ENCODE assay signal across 39 mouse cellular contexts in the genomic region with DNA sequence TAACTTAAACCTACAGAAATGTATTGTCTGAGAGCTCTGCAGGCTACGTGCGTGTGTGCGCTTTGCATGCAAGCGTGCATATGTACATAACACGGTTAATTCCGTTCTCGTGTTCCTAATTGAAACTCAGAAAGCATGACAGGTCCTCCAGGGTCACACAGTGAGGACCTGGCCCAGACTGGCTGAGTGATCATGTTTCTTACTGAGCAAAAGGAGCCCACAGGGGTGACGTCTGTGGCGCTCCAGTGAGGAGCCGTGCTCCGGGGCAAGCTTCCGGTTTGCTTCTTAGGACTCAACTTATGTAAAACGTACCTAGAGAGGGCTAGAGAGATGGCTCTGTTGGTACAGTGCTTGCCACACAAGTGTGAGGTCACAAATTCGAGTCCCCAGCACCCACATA. TPM values are rescaled to one million over a fixed set of nuclear protein-coding genes. Genes with fewer than 3 reads are reported as not detected.
DNase-seq lines count a peak whose midpoint lies in the region; ATAC-seq and TF ChIP-seq lines count a peak whose summit lies in the region.
"Had no signal": no experiment of that assay in that cellular context is flagged by ENCODE, and none has a peak within 500 bp of the region (broad histone marks: within the 10 kb centered on the region; RNA-seq: fewer than 3 reads in every experiment).

No protein-coding gene starts in this region.

- H3K9me3 ChIP-seq in forebrain, embryonic 15.5 days: no peaks in the 10 kb centered on the region
- H3K9me3 ChIP-seq in forebrain, embryonic 10.5 days: no peaks in the 10 kb centered on the region
- H3K9me3 ChIP-seq in kidney, embryonic 14.5 days (ENCODE audit: control insufficient read depth, low read length): no peaks in the 10 kb centered on the region
- H3K9me3 ChIP-seq: heart, embryonic 13.5 days; hindbrain, embryonic 10.5 days; hindbrain, embryonic 15.5 days; limb, embryonic 13.5 days; lung, embryonic 15.5 days; midbrain, embryonic 10.5 days; neural tube, embryonic 13.5 days; stomach, embryonic 15.5 days had no signal

- no peak for TF ChIP-seq CTCF in testis, adult 2 months (IDR thresholded peaks at IDR 0.05; ENCODE audit: control insufficient read depth, insufficient read depth, insufficient replicate concordance, low read depth, low read length)

- no peak for DNase-seq in forebrain, embryonic 10.5 days (ENCODE audit: extremely low spot score, low spot score)
- DNase-seq in kidney, adult 8-10 months: no peak
- no peak for DNase-seq in testis, postnatal 14 days (ENCODE audit: low spot score)
- DNase-seq: adrenal gland, postnatal 25 days; cerebellum, adult 11-12 months; cerebellum, adult 9-11 months; embryo, embryonic 11 days; kidney, adult 11 months; right cerebral cortex, postnatal 14 days; thymus, adult 18-20 months; thymus, postnatal 25 days had no signal

- H3K9ac ChIP-seq in forebrain, embryonic 15.5 days (replicated peaks): no peak overlapping the region
- no peak overlapping the region for H3K9ac ChIP-seq in kidney, embryonic 14.5 days (ENCODE audit: low read depth, low read length)
- H3K9ac ChIP-seq: heart, embryonic 13.5 days; hindbrain, embryonic 15.5 days; limb, embryonic 13.5 days; lung, embryonic 15.5 days; neural tube, embryonic 13.5 days; stomach, embryonic 15.5 days had no signal

- H3K4me3 ChIP-seq in forebrain, embryonic 15.5 days: no peak overlapping the region
- H3K4me3 ChIP-seq in forebrain, embryonic 10.5 days: no peak overlapping the region
- H3K4me3 ChIP-seq in kidney, embryonic 14.5 days (ENCODE audit: low read length): no peak overlapping the region
- peak overlapping the region; percentile 64 for H3K4me3 ChIP-seq in testis, adult 2 months (ENCODE audit: control insufficient read depth, low read depth, low read length)
- H3K4me3 ChIP-seq: heart, embryonic 13.5 days; hindbrain, embryonic 10.5 days; hindbrain, embryonic 15.5 days; limb, embryonic 13.5 days; lung, embryonic 15.5 days; midbrain, embryonic 10.5 days; neural tube, embryonic 13.5 days; stomach, embryonic 15.5 days had no signal

- no peak for TF ChIP-seq POLR2A in testis, adult 2 months (IDR thresholded peaks at IDR 0.05; ENCODE audit: control insufficient read depth, low read depth, low read length)

- H3K4me2 ChIP-seq in forebrain, embryonic 15.5 days (replicated peaks): no peak overlapping the region
- peak overlapping the region; percentile 11; the same call in 1 of the 2 replicates for H3K4me2 ChIP-seq in kidney, embryonic 14.5 days (replicated peaks; ENCODE audit: low read depth, low read length)
- H3K4me2 ChIP-seq: limb, embryonic 13.5 days; liver, embryonic 11.5 days; neural tube, embryonic 13.5 days; stomach, embryonic 15.5 days had no signal

- 88% methylated on average over 14 of the region's 14 CpGs for WGBS in forebrain, embryonic 15.5 days
- 87% methylated on average over 14 of the region's 14 CpGs for WGBS in forebrain, embryonic 10.5 days
- WGBS in kidney, embryonic 14.5 days: 43% methylated on average over 14 of the region's 14 CpGs

- no peaks in the 10 kb centered on the region for H3K27me3 ChIP-seq in forebrain, embryonic 15.5 days
- no peaks in the 10 kb centered on the region for H3K27me3 ChIP-seq in forebrain, embryonic 10.5 days (ENCODE audit: poor library complexity, severe bottlenecking)
- H3K27me3 ChIP-seq in kidney, embryonic 14.5 days (ENCODE audit: control insufficient read depth, insufficient read depth, low read length): no peaks in the 10 kb centered on the region
- no peaks in the 10 kb centered on the region for H3K27me3 ChIP-seq in testis, adult 2 months (ENCODE audit: control insufficient read depth, insufficient read depth, low read length)
- H3K27me3 ChIP-seq: hindbrain, embryonic 15.5 days; limb, embryonic 13.5 days; lung, embryonic 15.5 days; neural tube, embryonic 13.5 days; Patski; stomach, embryonic 15.5 days had no signal

- H3K27ac ChIP-seq in forebrain, embryonic 15.5 days (replicated peaks): no peak overlapping the region
- H3K27ac ChIP-seq in forebrain, embryonic 10.5 days: no peak overlapping the region
- H3K27ac ChIP-seq in kidney, embryonic 14.5 days (ENCODE audit: low read depth, low read length): no peak overlapping the region
- H3K27ac ChIP-seq in testis, adult 2 months (ENCODE audit: control insufficient read depth, insufficient read depth, low read depth, low read length): no peak overlapping the region
- H3K27ac ChIP-seq: heart, embryonic 13.5 days; hindbrain, embryonic 10.5 days; hindbrain, embryonic 15.5 days; limb, embryonic 13.5 days; lung, embryonic 15.5 days; midbrain, embryonic 10.5 days; neural tube, embryonic 13.5 days; stomach, embryonic 15.5 days had no signal

- H3K36me3 ChIP-seq in forebrain, embryonic 15.5 days: no peaks in the 10 kb centered on the region
- no peaks in the 10 kb centered on the region for H3K36me3 ChIP-seq in forebrain, embryonic 10.5 days (replicated peaks)
- no peaks in the 10 kb centered on the region for H3K36me3 ChIP-seq in kidney, embryonic 14.5 days (ENCODE audit: control insufficient read depth, insufficient read depth, low read length)
- no peaks in the 10 kb centered on the region for H3K36me3 ChIP-seq in testis, adult 2 months (ENCODE audit: control insufficient read depth, insufficient read depth, low read length)
- H3K36me3 ChIP-seq: heart, embryonic 13.5 days; hindbrain, embryonic 10.5 days; hindbrain, embryonic 15.5 days; limb, embryonic 13.5 days; lung, embryonic 15.5 days; midbrain, embryonic 10.5 days; neural tube, embryonic 13.5 days; stomach, embryonic 15.5 days had no signal

- H3K4me1 ChIP-seq in forebrain, embryonic 15.5 days: no peaks in the 10 kb centered on the region
- H3K4me1 ChIP-seq in forebrain, embryonic 10.5 days: peaks cover 8% of the 10 kb centered on the region
- no peaks in the 10 kb centered on the region for H3K4me1 ChIP-seq in kidney, embryonic 14.5 days (ENCODE audit: control insufficient read depth, insufficient read depth, low read length)
- peaks cover 9% of the 10 kb centered on the region for H3K4me1 ChIP-seq in testis, adult 2 months (ENCODE audit: control insufficient read depth, insufficient read depth, low read length)
- H3K4me1 ChIP-seq: heart, embryonic 13.5 days; hindbrain, embryonic 10.5 days; limb, embryonic 13.5 days; neural tube, embryonic 13.5 days; stomach, embryonic 15.5 days had no signal

- ATAC-seq in forebrain, embryonic 15.5 days (replicated peaks): 0 out of 2 replicates have a peak, but pooled peaks have one; percentile 1
- peak; percentile 86 for ATAC-seq in kidney, embryonic 14.5 days (ENCODE audit: low FRiP score, low TSS enrichment)
- no peak for ATAC-seq in erythroblast, adult 5-6 weeks (replicated peaks; ENCODE audit: low FRiP score, poor library complexity, severe bottlenecking)
- ATAC-seq: forebrain, embryonic 16.5 days; inflammation-experienced regulatory T-cells, adult 6 months had no signal

RNA-seq across cellular contexts. Expression of a gene that starts 3.5 kb away (rescaled TPM):
- polyA plus RNA-seq in forebrain, embryonic 15.5 days (2015; fragmentation: Nextera tagmentation; extraction: Ambion mirVana): not detected in 2 replicates
- not detected in 2 replicates for polyA plus RNA-seq in forebrain, embryonic 10.5 days (2016; fragmentation: Nextera tagmentation; extraction: Ambion mirVana)
- 0.11 and 0.12 TPM in 2 replicates for polyA plus RNA-seq in kidney, embryonic 14.5 days (2014; fragmentation: Nextera tagmentation; extraction: Ambion mirVana)
- 93.6 and 96.6 TPM in 2 replicates for polyA plus RNA-seq in testis, adult 2 months (2012; rRNA removed)
- total RNA-seq in erythroblast, adult 5-6 weeks (2015; ENCODE audit: low replicate concordance): not detected in 2 replicates
- total RNA-seq in erythroblast, adult 5-6 weeks (2017; ENCODE audit: low replicate concordance): not detected in 2 replicates
- total RNA-seq: adrenal gland, adult 18-20 months; gastrocnemius, postnatal 36 days; heart, adult 8-10 months; heart, postnatal 10 days; layer of hippocampus, adult 8-10 months; layer of hippocampus, postnatal 25 days; left cerebral cortex, adult 8-10 months; left cerebral cortex, postnatal 36 days; megakaryocyte progenitor cell, adult 5-6 weeks; MEL; midbrain, postnatal 0 days had no signal
- polyA plus RNA-seq: forebrain, embryonic 16.5 days; heart, embryonic 13.5 days; hindbrain, embryonic 10.5 days; inflammation-experienced regulatory T-cells, adult 6 months; liver, embryonic 11.5 days; liver, embryonic 16.5 days; midbrain, embryonic 10.5 days; midbrain, postnatal 0 days; neural tube, embryonic 13.5 days; Patski had no signal

RNA-seq across cellular contexts. Expression of a gene that starts 20.5 kb away (rescaled TPM):
- polyA plus RNA-seq in forebrain, embryonic 15.5 days (2015; fragmentation: Nextera tagmentation; extraction: Ambion mirVana): 0.15 and 1.1 TPM in 2 replicates
- not detected in 2 replicates for polyA plus RNA-seq in forebrain, embryonic 10.5 days (2016; fragmentation: Nextera tagmentation; extraction: Ambion mirVana)
- polyA plus RNA-seq in kidney, embryonic 14.5 days (2014; fragmentation: Nextera tagmentation; extraction: Ambion mirVana): 0.46 TPM in 1 of 2 replicates, not detected in the other
- polyA plus RNA-seq in testis, adult 2 months (2012; rRNA removed): 4.7 and 4.8 TPM in 2 replicates
- not detected in 2 replicates for total RNA-seq in erythroblast, adult 5-6 weeks (2015; ENCODE audit: low replicate concordance)
- total RNA-seq in erythroblast, adult 5-6 weeks (2017; ENCODE audit: low replicate concordance): not detected in 2 replicates
- total RNA-seq: megakaryocyte progenitor cell, adult 5-6 weeks; MEL had no signal
- polyA plus RNA-seq: inflammation-experienced regulatory T-cells, adult 6 months had no signal

RNA-seq across cellular contexts. Expression of a gene that starts 52.3 kb away (rescaled TPM):
- polyA plus RNA-seq in forebrain, embryonic 15.5 days (2015; fragmentation: Nextera tagmentation; extraction: Ambion mirVana): 8.6 and 8.7 TPM in 2 replicates
- 11.1 and 11.4 TPM in 2 replicates for polyA plus RNA-seq in forebrain, embryonic 10.5 days (2016; fragmentation: Nextera tagmentation; extraction: Ambion mirVana)
- polyA plus RNA-seq in kidney, embryonic 14.5 days (2014; fragmentation: Nextera tagmentation; extraction: Ambion mirVana): 7.5 and 7.6 TPM in 2 replicates
- polyA plus RNA-seq in testis, adult 2 months (2012; rRNA removed): 8.2 and 10.9 TPM in 2 replicates
- 0.77 and 1.3 TPM in 2 replicates for total RNA-seq in erythroblast, adult 5-6 weeks (2015; ENCODE audit: low replicate concordance)
- total RNA-seq in erythroblast, adult 5-6 weeks (2017; ENCODE audit: low replicate concordance): 0.51 and 1.4 TPM in 2 replicates

RNA-seq across cellular contexts. Expression of a gene that starts 53.8 kb away (rescaled TPM):
- polyA plus RNA-seq in forebrain, embryonic 15.5 days (2015; fragmentation: Nextera tagmentation; extraction: Ambion mirVana): 7.0 and 7.5 TPM in 2 replicates
- 19.7 and 20.1 TPM in 2 replicates for polyA plus RNA-seq in forebrain, embryonic 10.5 days (2016; fragmentation: Nextera tagmentation; extraction: Ambion mirVana)
- polyA plus RNA-seq in kidney, embryonic 14.5 days (2014; fragmentation: Nextera tagmentation; extraction: Ambion mirVana): 15.7 and 15.8 TPM in 2 replicates
- 36.2 and 37.1 TPM in 2 replicates for polyA plus RNA-seq in testis, adult 2 months (2012; rRNA removed)
- total RNA-seq in erythroblast, adult 5-6 weeks (2015; ENCODE audit: low replicate concordance): 0.77 and 3.3 TPM in 2 replicates
- 3.8 and 12.3 TPM in 2 replicates for total RNA-seq in erythroblast, adult 5-6 weeks (2017; ENCODE audit: low replicate concordance)

Comparison
In these comparisons a context has a peak if more than half of its experiments do, and no peak if none do; other contexts are left out.
1. RNA of a gene that starts 3.5 kb away (polyA plus RNA-seq): 93.6 to 96.6 TPM in testis, adult 2 months; 0.11 to 0.12 TPM in kidney, embryonic 14.5 days, not detected in forebrain, embryonic 10.5 days and not detected in forebrain, embryonic 15.5 days; every median in the first group is over 10 times any median in the second.